Mouse (Mus musculus) right cerebral cortex, postnatal 4 days (tissue): ENCODE data around the gene Blvra.
A peak's percentile ranks its signal among the peaks of the same experiment; 100 is the strongest.

Experiments
- DNase-seq: peaks from one replicate; pipeline ENCODE4 v3.0.0-alpha.2; 2022

The Blvra gene

DNA sequence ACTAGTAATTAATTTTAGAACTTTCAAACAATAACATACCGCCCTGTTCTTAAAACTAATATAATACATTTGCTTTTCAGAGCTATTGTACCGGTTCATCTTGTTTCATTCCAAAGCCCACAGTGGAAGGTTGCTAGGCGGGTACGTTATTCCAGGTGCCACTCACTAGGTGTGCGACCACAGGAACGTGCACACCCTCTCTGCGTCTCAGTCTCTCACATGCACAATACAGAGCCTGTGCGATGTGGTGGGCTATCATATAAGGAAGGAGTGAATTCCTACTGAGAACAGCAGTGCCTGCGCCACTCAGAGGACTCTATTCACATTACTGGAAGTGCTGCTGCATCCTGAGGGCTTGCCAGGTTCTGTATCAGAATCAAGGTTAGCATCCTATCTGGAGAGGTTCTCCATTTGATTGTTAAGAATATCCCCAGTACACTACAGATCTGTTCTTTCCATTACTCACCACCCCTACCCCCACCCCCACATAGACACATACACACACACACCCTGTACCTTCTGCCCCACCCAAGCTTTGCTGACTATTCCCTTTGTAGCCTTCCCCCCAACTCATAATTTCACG is 67.5 kb downstream of the Blvra start:
- DNase-seq, result no peak

- no peak for DNase-seq
Observed at GRCm38 (mm10) chr2:127138449-127138848, 68.0 kb downstream of the Blvra start.

DNA sequence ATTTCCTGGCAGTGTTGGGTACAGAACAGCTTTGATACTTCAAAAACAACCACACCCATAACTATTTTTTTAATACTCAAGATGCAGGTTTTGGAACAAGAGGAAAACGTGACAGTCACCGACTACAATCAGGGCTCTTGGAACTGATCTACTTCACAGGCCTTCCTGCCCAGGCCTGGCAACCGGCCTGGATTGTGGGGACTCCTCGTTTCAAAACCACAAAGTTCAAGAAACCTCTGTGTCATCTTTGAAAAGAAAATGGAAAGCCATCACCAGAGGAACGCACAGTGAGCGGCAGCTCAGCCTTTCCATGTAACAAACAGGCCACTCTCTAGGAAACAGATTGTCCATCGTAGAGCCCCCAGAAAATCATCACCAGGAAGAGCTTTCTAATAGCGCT is 68.6 kb downstream of the Blvra start:
- no peak for DNase-seq

DNA sequence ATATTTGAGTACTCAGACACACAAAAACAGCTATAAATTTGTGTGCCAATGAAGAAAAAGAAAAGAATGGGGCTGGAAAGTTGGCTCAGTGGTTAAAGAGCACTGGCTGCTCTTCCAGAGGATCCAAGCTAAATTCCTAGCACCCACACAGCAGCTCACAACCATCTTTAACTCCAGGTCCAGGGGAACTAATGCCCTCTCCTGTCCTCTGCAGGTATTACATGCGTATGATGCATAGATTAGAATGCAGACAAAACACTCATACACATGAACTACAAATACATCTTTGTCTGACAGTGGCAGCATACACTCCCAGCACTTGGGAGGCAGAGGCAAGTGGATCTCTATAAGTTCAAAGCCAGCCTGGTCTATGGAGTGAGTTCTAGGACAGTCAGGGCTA is 69.1 kb downstream of the Blvra start:
- no peak for DNase-seq

GRCm38 (mm10) chr2:127140011-127140410 is 69.5 kb downstream of the Blvra start:
- no peak for DNase-seq

- DNase-seq, result no peak
Observed at GRCm38 (mm10) chr2:127142031-127142430, 71.6 kb downstream of the Blvra start.

DNA sequence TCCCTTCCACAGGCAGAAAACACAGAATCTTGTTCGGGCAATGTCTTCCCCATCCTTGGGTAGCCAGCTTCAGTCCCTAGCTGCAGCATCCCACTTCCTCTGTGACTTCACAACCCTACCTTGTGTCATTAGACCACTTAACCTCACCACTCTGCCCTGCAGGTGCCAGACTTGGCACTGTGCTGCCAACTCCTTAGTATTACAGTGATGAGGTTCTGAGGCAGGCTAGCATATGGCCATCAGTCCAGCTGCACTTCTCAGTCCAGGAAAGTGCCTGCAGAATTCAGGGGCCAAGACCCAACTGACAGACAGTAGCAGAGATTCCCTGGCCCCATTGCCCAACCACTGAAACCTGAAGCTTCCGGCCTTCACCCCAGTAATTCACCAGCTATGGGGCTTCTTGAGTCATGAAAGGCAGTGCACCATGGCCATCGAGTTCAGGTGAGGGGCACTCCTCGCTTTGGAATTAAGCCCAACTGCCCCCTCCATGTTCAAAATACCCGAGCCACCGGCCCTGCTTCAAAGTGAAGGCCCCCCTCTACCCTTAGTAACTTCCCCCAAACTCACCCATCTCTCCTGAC is 72.2 kb downstream of the Blvra start:
- no peak for DNase-seq

- DNase-seq, result peak; percentile 48
Observed at GRCm38 (mm10) chr2:127143158-127144063, 72.9 kb downstream of the Blvra start, which contains the start of gene Itpripl1. Gene Itpripl1, minus strand, starts transcription at chr2:127143442.

- no peak for DNase-seq
Observed at GRCm38 (mm10) chr2:127145699-127146098, 75.2 kb downstream of the Blvra start.
